ENCODE assay signal across 8 mouse cellular contexts in genomic region chr6:29270961-29271360, GRCm38 (mm10). TPM values are rescaled to one million over a fixed set of nuclear protein-coding genes. Genes with fewer than 3 reads are reported as not detected.
A peak's percentile ranks its signal among the peaks of the same experiment; 100 is the strongest.
DNase-seq lines count a peak whose midpoint lies in the region; ATAC-seq and TF ChIP-seq lines count a peak whose summit lies in the region.

No protein-coding gene starts in this region.

- H3K9ac ChIP-seq in heart, postnatal 0 days (replicated peaks; ENCODE audit: low read depth, low read length): 0 out of 2 replicates have a peak overlapping the region, but pooled peaks have one; percentile 5
- no peak overlapping the region for H3K9ac ChIP-seq in liver, embryonic 16.5 days (ENCODE audit: low read depth, low read length)
- no peak overlapping the region for H3K9ac ChIP-seq in forebrain, embryonic 14.5 days (ENCODE audit: low read length)
- no peak overlapping the region for H3K9ac ChIP-seq in hindbrain, embryonic 16.5 days (ENCODE audit: low read depth, low read length)

- no peaks in the 10 kb centered on the region for H3K9me3 ChIP-seq in heart, postnatal 0 days (replicated peaks; ENCODE audit: control insufficient read depth, low read length)
- H3K9me3 ChIP-seq in liver, embryonic 16.5 days (replicated peaks; ENCODE audit: control insufficient read depth, low read length): no peaks in the 10 kb centered on the region
- H3K9me3 ChIP-seq in forebrain, embryonic 14.5 days (replicated peaks; ENCODE audit: control insufficient read depth, low read length): no peaks in the 10 kb centered on the region
- no peaks in the 10 kb centered on the region for H3K9me3 ChIP-seq in hindbrain, embryonic 16.5 days (ENCODE audit: control insufficient read depth, low read length)

- H3K4me1 ChIP-seq in heart, postnatal 0 days (ENCODE audit: control insufficient read depth, insufficient read depth): peaks cover 23% of the 10 kb centered on the region; the same call in 1 of the 2 replicates
- H3K4me1 ChIP-seq in liver, embryonic 16.5 days (ENCODE audit: control insufficient read depth, low read depth, low read length): peaks cover 2% of the 10 kb centered on the region
- peaks cover 4% of the 10 kb centered on the region; the same call in 1 of the 2 replicates for H3K4me1 ChIP-seq in forebrain, embryonic 14.5 days (ENCODE audit: control insufficient read depth, insufficient read depth, low read length)
- H3K4me1 ChIP-seq in hindbrain, embryonic 16.5 days (ENCODE audit: control insufficient read depth, insufficient read depth, low read depth, low read length): no peaks in the 10 kb centered on the region

- H3K36me3 ChIP-seq in heart, postnatal 0 days (replicated peaks; ENCODE audit: control insufficient read depth, insufficient read depth, low read length): peaks cover 14% of the 10 kb centered on the region; the same call in 1 of the 2 replicates
- 0 out of 2 replicates have a peak, but pooled peaks cover 3% of the 10 kb centered on the region for H3K36me3 ChIP-seq in liver, embryonic 16.5 days (ENCODE audit: control insufficient read depth, insufficient read depth)
- H3K36me3 ChIP-seq in forebrain, embryonic 14.5 days (ENCODE audit: control insufficient read depth, insufficient read depth, low read length): 0 out of 2 replicates have a peak, but pooled peaks cover 7% of the 10 kb centered on the region
- H3K36me3 ChIP-seq in hindbrain, embryonic 16.5 days (ENCODE audit: control insufficient read depth, insufficient read depth, low read length): no peaks in the 10 kb centered on the region

- peak; percentile 60; the same call in 1 of the 2 replicates for TF ChIP-seq EP300 in heart, postnatal 0 days (IDR thresholded peaks at IDR 0.05; ENCODE audit: low read depth)

- no peak overlapping the region for H3K27ac ChIP-seq in heart, postnatal 0 days (ENCODE audit: low read depth)
- peak overlapping the region; percentile 54 for H3K27ac ChIP-seq in liver, embryonic 16.5 days (ENCODE audit: low read length)
- no peak overlapping the region for H3K27ac ChIP-seq in forebrain, embryonic 14.5 days (ENCODE audit: low read depth, low read length)
- H3K27ac ChIP-seq in hindbrain, embryonic 16.5 days (ENCODE audit: low read depth, low read length): no peak overlapping the region

- peak; percentile 78 for DNase-seq in 416B (ENCODE audit: low read depth)
- peak; percentile 11 for DNase-seq in MEL-GATA-1-ER (ENCODE audit: extremely low read depth, low read depth)
- DNase-seq in heart, postnatal 0 days (ENCODE audit: low spot score): peak; percentile 68
- peak; percentile 63 for DNase-seq in yolk sac, embryonic 10.5 days (ENCODE audit: low spot score)
- no peak for DNase-seq in forebrain, embryonic 14.5 days (ENCODE audit: low spot score)
- DNase-seq in layer of hippocampus, adult 8-10 months (ENCODE audit: low spot score in 2 of 2): no peak

- no peaks in the 10 kb centered on the region for H3K27me3 ChIP-seq in heart, postnatal 0 days (ENCODE audit: control insufficient read depth, insufficient read depth, low read length)
- no peaks in the 10 kb centered on the region for H3K27me3 ChIP-seq in liver, embryonic 16.5 days (ENCODE audit: control insufficient read depth, insufficient read depth, low read depth, low read length)
- H3K27me3 ChIP-seq in forebrain, embryonic 14.5 days (replicated peaks; ENCODE audit: control insufficient read depth, insufficient read depth, low read length): no peaks in the 10 kb centered on the region
- H3K27me3 ChIP-seq in hindbrain, embryonic 16.5 days (replicated peaks; ENCODE audit: control insufficient read depth, insufficient read depth, low read length): no peaks in the 10 kb centered on the region

- 4% methylated on average over 8 of the region's 8 CpGs for WGBS in heart, postnatal 0 days
- under 1% methylated on average over 8 of the region's 8 CpGs for WGBS in liver, embryonic 16.5 days (ENCODE audit: insufficient replicate concordance)
- 21% methylated on average over 8 of the region's 8 CpGs for whole genome bisulfite sequencing in forebrain, embryonic 14.5 days
- WGBS in hindbrain, embryonic 16.5 days: 19% methylated on average over 8 of the region's 8 CpGs

- H3K4me3 ChIP-seq in heart, postnatal 0 days (ENCODE audit: low read depth, low read length): peak overlapping the region; percentile 20
- no peak overlapping the region; the same call in 1 of the 2 replicates for H3K4me3 ChIP-seq in liver, embryonic 16.5 days (ENCODE audit: low read depth, low read length)
- H3K4me3 ChIP-seq in forebrain, embryonic 14.5 days (ENCODE audit: low read depth, low read length): no peak overlapping the region
- no peak overlapping the region for H3K4me3 ChIP-seq in hindbrain, embryonic 16.5 days (ENCODE audit: low read length)

- ATAC-seq in heart, postnatal 0 days (ENCODE audit: insufficient read depth, low read depth): no peak
- peak; percentile 32 for ATAC-seq in liver, embryonic 16.5 days (ENCODE audit: low read depth)
- no peak for ATAC-seq in forebrain, embryonic 14.5 days
- ATAC-seq in hindbrain, embryonic 16.5 days: no peak

- H3K4me2 ChIP-seq in heart, postnatal 0 days (ENCODE audit: low read depth, low read length): peak overlapping the region; percentile 52
- peak overlapping the region; percentile 34; the same call in 1 of the 2 replicates for H3K4me2 ChIP-seq in liver, embryonic 16.5 days (ENCODE audit: low read depth, low read length)
- H3K4me2 ChIP-seq in forebrain, embryonic 14.5 days (ENCODE audit: low read length): no peak overlapping the region
- H3K4me2 ChIP-seq in hindbrain, embryonic 16.5 days (ENCODE audit: low read length): no peak overlapping the region

- TF ChIP-seq CTCF in heart, postnatal 0 days (IDR thresholded peaks at IDR 0.05; ENCODE audit: low read depth): no peak

RNA-seq across cellular contexts. Expression of gene Hilpda, which starts 1.3 kb away (rescaled TPM):
- total RNA-seq in heart, postnatal 0 days (2014; rRNA removed; ENCODE audit: low replicate concordance): 42.1 and 46.5 TPM in 2 replicates
- 23.8 and 27.8 TPM in 2 replicates for polyA plus RNA-seq in heart, postnatal 0 days (2015; fragmentation: Nextera tagmentation; extraction: Ambion mirVana)
- polyA plus RNA-seq in liver, embryonic 16.5 days (2015; fragmentation: Nextera tagmentation; extraction: Ambion mirVana): 26.1 and 32.4 TPM in 2 replicates
- 46.6 and 54.6 TPM in 2 replicates for polyA plus RNA-seq in forebrain, embryonic 14.5 days (2014; fragmentation: Nextera tagmentation; extraction: Ambion mirVana)
- 31.1 and 31.3 TPM in 2 replicates for polyA plus RNA-seq in hindbrain, embryonic 16.5 days (2015; fragmentation: Nextera tagmentation; extraction: Ambion mirVana)
- 1 to 10 TPM; 4.9 to 9.0 (median 6.6) TPM for total RNA-seq in layer of hippocampus, adult 8-10 months (2022)

RNA-seq across cellular contexts. Expression of gene Fam71f2, which starts 8.4 kb away (rescaled TPM):
- total RNA-seq in heart, postnatal 0 days (2014; rRNA removed; ENCODE audit: low replicate concordance): not detected in 2 replicates
- 0.12 and 0.18 TPM in 2 replicates for polyA plus RNA-seq in heart, postnatal 0 days (2015; fragmentation: Nextera tagmentation; extraction: Ambion mirVana)
- polyA plus RNA-seq in liver, embryonic 16.5 days (2015; fragmentation: Nextera tagmentation; extraction: Ambion mirVana): 0.09 and 0.13 TPM in 2 replicates
- polyA plus RNA-seq in forebrain, embryonic 14.5 days (2014; fragmentation: Nextera tagmentation; extraction: Ambion mirVana): 0.53 and 1.0 TPM in 2 replicates
- 0.34 and 0.41 TPM in 2 replicates for polyA plus RNA-seq in hindbrain, embryonic 16.5 days (2015; fragmentation: Nextera tagmentation; extraction: Ambion mirVana)
- under 1 TPM in 3 of 4 experiments, not detected in 1; 0.38 to 0.55 (median 0.54) TPM for total RNA-seq in layer of hippocampus, adult 8-10 months (2022)

RNA-seq across cellular contexts. Expression of gene Fam71f1, which starts 48.0 kb away (rescaled TPM):
- not detected in 2 replicates for total RNA-seq in heart, postnatal 0 days (2014; rRNA removed; ENCODE audit: low replicate concordance)
- 0.07 TPM in 1 of 2 replicates, not detected in the other for polyA plus RNA-seq in heart, postnatal 0 days (2015; fragmentation: Nextera tagmentation; extraction: Ambion mirVana)
- not detected in 2 replicates for polyA plus RNA-seq in liver, embryonic 16.5 days (2015; fragmentation: Nextera tagmentation; extraction: Ambion mirVana)
- not detected in 2 replicates for polyA plus RNA-seq in forebrain, embryonic 14.5 days (2014; fragmentation: Nextera tagmentation; extraction: Ambion mirVana)
- polyA plus RNA-seq in hindbrain, embryonic 16.5 days (2015; fragmentation: Nextera tagmentation; extraction: Ambion mirVana): not detected in 2 replicates
- not detected for total RNA-seq in layer of hippocampus, adult 8-10 months (2022)

RNA-seq across cellular contexts. Expression of gene Impdh1, which starts 54.8 kb away (rescaled TPM):
- total RNA-seq in heart, postnatal 0 days (2014; rRNA removed; ENCODE audit: low replicate concordance): 13.5 and 18.9 TPM in 2 replicates
- polyA plus RNA-seq in heart, postnatal 0 days (2015; fragmentation: Nextera tagmentation; extraction: Ambion mirVana): 23.7 and 25.7 TPM in 2 replicates
- polyA plus RNA-seq in liver, embryonic 16.5 days (2015; fragmentation: Nextera tagmentation; extraction: Ambion mirVana): 8.4 and 10.0 TPM in 2 replicates
- 34.5 and 50.2 TPM in 2 replicates for polyA plus RNA-seq in forebrain, embryonic 14.5 days (2014; fragmentation: Nextera tagmentation; extraction: Ambion mirVana)
- 71.5 and 80.7 TPM in 2 replicates for polyA plus RNA-seq in hindbrain, embryonic 16.5 days (2015; fragmentation: Nextera tagmentation; extraction: Ambion mirVana)
- total RNA-seq in layer of hippocampus, adult 8-10 months (2022): 10 to 100 TPM; 36.4 to 45.0 (median 41.1) TPM

Comparison
In these comparisons a context has a peak if more than half of its experiments do, and no peak if none do; other contexts are left out.
1. DNase-seq: peak in 416B (single experiment), MEL-GATA-1-ER (single experiment), heart, postnatal 0 days (single experiment) and yolk sac, embryonic 10.5 days (single experiment); none in forebrain, embryonic 14.5 days (single experiment) and layer of hippocampus, adult 8-10 months (0 of 2).
2. H3K4me2 ChIP-seq: peak in heart, postnatal 0 days (single experiment) and liver, embryonic 16.5 days (single experiment); none in forebrain, embryonic 14.5 days (single experiment) and hindbrain, embryonic 16.5 days (single experiment).